Mouse (Mus musculus) heart, postnatal 14 days (tissue): ENCODE results near the gene P2rx3. TPM values are rescaled to one million over a fixed set of nuclear protein-coding genes. Genes with fewer than 3 reads are reported as not detected.

Experiments used
- DNase-seq, 2 experiments: peaks; one replicate each; pipeline ENCODE4 v3.0.0; 2021 to 2022
- intact Hi-C: fragments of 180-260 bp; cut with DNase I; formaldehyde crosslinking; loops from one replicate; pipeline ENCODE4 v1.15.1; 2025
- total RNA-seq, 2 experiments: library from RNA; stranded (reverse); gene quantifications; 2 replicates each; pipeline ENCODE4 v1.2.3; 2021

P2rx3 gene
- total RNA-seq, 2 experiments from 2014 or later, result 0.14 to 0.24 TPM

- intact Hi-C loops, result no loop called here
- peak in 1 of 2 experiments; percentile 24 for DNase-seq
Measured at GRCm38 (mm10) chr2:84999486-85000181, 37.6 kb downstream of the P2rx3 start.

- no peak for DNase-seq
- intact Hi-C loops, result no loop called here
Measured at GRCm38 (mm10) chr2:84996376-84996775, 40.9 kb downstream of the P2rx3 start.

GRCm38 (mm10) chr2:84987930-84988329, 49.3 kb downstream of the P2rx3 start, which contains the start of gene Prg3:
Gene Prg3 (plus strand): TSS chr2:84988215.
- intact Hi-C loops, result no loop called here
- DNase-seq, result no peak

- intact Hi-C loops, result no loop called here
- no peak for DNase-seq
Measured at GRCm38 (mm10) chr2:84980188-84980587, 57.1 kb downstream of the P2rx3 start, which contains the start of gene Prg2. Gene Prg2 (plus strand): TSS chr2:84980461.

- DNase-seq, result no peak
- intact Hi-C loops, result no loop called here
Measured at GRCm38 (mm10) chr2:84975580-84975979, 61.7 kb downstream of the P2rx3 start.

- no peak for DNase-seq
- intact Hi-C loops, result no loop called here
Measured at GRCm38 (mm10) chr2:84967318-84967991, 69.8 kb downstream of the P2rx3 start.

GRCm38 (mm10) chr2:84964111-84964801, 73.0 kb downstream of the P2rx3 start:
- intact Hi-C loops, result no loop called here
- DNase-seq, result no peak

GRCm38 (mm10) chr2:84962906-84963507, 74.3 kb downstream of the P2rx3 start:
- intact Hi-C loops, result no loop called here

GRCm38 (mm10) chr2:84961901-84962300, 75.4 kb downstream of the P2rx3 start:
- intact Hi-C loops, result no loop called here

More at GRCm38 (mm10) chr2:84962906-84963507, 74.3 kb downstream of the P2rx3 start:
- no peak for DNase-seq

GRCm38 (mm10) chr2:84961300-84961699, 76.0 kb downstream of the P2rx3 start:
- intact Hi-C loops, result no loop called here
- DNase-seq, result peak; percentile 71 to 79

More at GRCm38 (mm10) chr2:84961901-84962300, 75.4 kb downstream of the P2rx3 start:
- no peak for DNase-seq

GRCm38 (mm10) chr2:84958588-84959264, 78.5 kb downstream of the P2rx3 start:
- DNase-seq, result no peak
- intact Hi-C loops, result no loop called here

GRCm38 (mm10) chr2:84956274-84956673, 81.0 kb downstream of the P2rx3 start:
- DNase-seq, result peak; percentile 69 to 73
- intact Hi-C loops, result loop anchor here (1.0 kb wide), 1 partner anchor 51 kb away; no protein-coding TSS in a partner anchor

GRCm38 (mm10) chr2:84955435-84955834, 81.8 kb downstream of the P2rx3 start:
- DNase-seq, result no peak
- intact Hi-C loops, result no loop called here

GRCm38 (mm10) chr2:84952693-84953092, 84.6 kb downstream of the P2rx3 start:
- intact Hi-C loops, result loop anchor here (5.0 kb wide), 1 partner anchor 65 kb away; the partner anchor contains the start of gene Rtn4rl2

GRCm38 (mm10) chr2:84952251-84952650, 85.0 kb downstream of the P2rx3 start:
- no peak for DNase-seq
- intact Hi-C loops, result loop anchor here (5.0 kb wide), 1 partner anchor 65 kb away; the partner anchor contains the start of gene Rtn4rl2

More at GRCm38 (mm10) chr2:84952693-84953092, 84.6 kb downstream of the P2rx3 start:
- no peak for DNase-seq

- intact Hi-C loops, result loop anchor here (5.0 kb wide), 1 partner anchor 64 kb away; the partner anchor contains the start of gene Rtn4rl2
- DNase-seq, result no peak
Measured at GRCm38 (mm10) chr2:84951027-84951426, 86.2 kb downstream of the P2rx3 start.

GRCm38 (mm10) chr2:84948721-84949120, 88.5 kb downstream of the P2rx3 start:
- no peak for DNase-seq
- intact Hi-C loops, result no loop called here
